Mouse (Mus musculus) cerebellum, adult 2 months (tissue): ENCODE measurements at regions not wholly inside any gene's neighbourhood (a gene's known extent, or its start where the extent isn't known, plus 50 kb on each side); places are given as distances from the start of the nearest gene placed in this dataset.

Experiments used
- DNase-seq, 2 experiments: peaks; one replicate each; pipeline ENCODE4 v3.0.0; 2021
- H3K27ac ChIP-seq: fragments of 200-500 bp; 2 replicates; pipeline ENCODE4 v1.5.1; 2012; ENCODE audit warnings: low read length, control low read depth, inconsistent platforms; ENCODE audit not compliant: insufficient read depth
- H3K27me3 ChIP-seq: fragments of 200-500 bp; 2 replicates; pipeline ENCODE4 v1.6.1; 2012; ENCODE audit warnings: inconsistent platforms, mild to moderate bottlenecking, low read length, moderate library complexity; ENCODE audit not compliant: control insufficient read depth, insufficient read depth
- H3K4me1 ChIP-seq: fragments of 200-500 bp; 2 replicates; pipeline ENCODE4 v1.6.1; 2011; ENCODE audit warnings: low read length; ENCODE audit not compliant: control insufficient read depth, insufficient read depth
- H3K4me3 ChIP-seq: fragments of 200-500 bp; replicated peaks from 2 replicates; pipeline ENCODE3; 2011; ENCODE audit warnings: mild to moderate bottlenecking, low read depth, low read length, control low read depth; ENCODE audit not compliant: insufficient read depth
- CTCF ChIP-seq: fragments of 200-500 bp; IDR thresholded peaks from 2 replicates; pipeline ENCODE4 v1.5.1; 2011; ENCODE audit warnings: low read depth, mild to moderate bottlenecking, control low read depth, low read length, moderate library complexity, borderline replicate concordance; ENCODE audit not compliant: insufficient read depth
- POLR2A ChIP-seq: fragments of 200-500 bp; IDR thresholded peaks from 2 replicates; pipeline ENCODE4 v1.6.1; 2011; ENCODE audit warnings: low read length, control low read depth, borderline replicate concordance; ENCODE audit not compliant: insufficient read depth
- WGBS: fragments of 180-500 bp; shearing (Covaris S2); methylation state at CpG from one replicate; pipeline ENCODE4 v1.1.7; 2018; 5-methylcytosine and 5-hydroxymethylcytosine counted together

- WGBS: 93% methylated on average over 2 of the region's 2 CpGs
- H3K4me3 ChIP-seq: no peak overlapping the region
- DNase-seq: no peak
- TF ChIP-seq POLR2A: no peak
- H3K27ac ChIP-seq: no peak overlapping the region
- no peaks in the 10 kb centered on the region; the same call in 1 of the 2 replicates for H3K27me3 ChIP-seq
- H3K4me1 ChIP-seq: no peaks in the 10 kb centered on the region
Measured at GRCm38 (mm10) chr6:117268376-117268775, 100.0 kb downstream of the Cxcl12 start.

DNA sequence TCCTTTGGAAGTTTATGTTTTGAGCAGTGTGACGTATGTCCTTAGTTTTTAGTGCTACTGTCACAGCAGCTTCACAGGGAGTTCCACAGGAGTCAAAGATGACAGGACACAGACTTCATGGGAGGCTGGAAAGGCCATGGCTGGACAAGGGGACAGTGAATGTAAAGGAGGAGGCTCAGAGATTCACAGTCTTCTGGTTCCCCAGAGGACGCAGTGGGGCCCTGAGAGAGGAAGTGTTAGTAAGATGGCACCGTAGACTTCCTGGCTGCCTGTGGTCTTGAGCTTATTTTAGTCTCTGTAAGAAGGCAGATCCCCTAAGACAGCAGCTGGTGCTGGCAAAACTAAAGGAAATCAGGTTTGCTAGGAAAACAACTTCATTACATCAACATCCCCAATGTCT, 101.9 kb downstream of the Cxcl12 start:
- 93% methylated on average over 3 of the region's 3 CpGs for WGBS
- no peak for DNase-seq
- TF ChIP-seq CTCF (no peak), POLR2A (no peak)
- no peak overlapping the region for H3K27ac ChIP-seq
- H3K4me1 ChIP-seq: no peaks in the 10 kb centered on the region
- H3K4me3 ChIP-seq: no peak overlapping the region
- no peaks in the 10 kb centered on the region; the same call in 1 of the 2 replicates for H3K27me3 ChIP-seq

- Histone ChIP-seq H3K27me3 (no peaks in the 10 kb centered on the region; the same call in 1 of the 2 replicates), H3K4me3 (no peak overlapping the region), H3K4me1 (no peaks in the 10 kb centered on the region), H3K27ac (no peak overlapping the region)
- TF ChIP-seq POLR2A (no peak), CTCF (no peak)
- 58% methylated on average over 12 of the region's 12 CpGs for WGBS
- no peak for DNase-seq
Measured at GRCm38 (mm10) chr6:117271562-117272226, 103.4 kb downstream of the Cxcl12 start.

GRCm38 (mm10) chr6:117272227-117272955, 104.1 kb downstream of the Cxcl12 start:
- 71% methylated on average over 9 of the region's 9 CpGs for WGBS

GRCm38 (mm10) chr6:117275915-117276314, 107.6 kb downstream of the Cxcl12 start:
- TF ChIP-seq POLR2A (no peak), CTCF (no peak)
- DNase-seq: no peak
- H3K4me3 ChIP-seq: no peak overlapping the region
- peaks cover 13% of the 10 kb centered on the region for H3K4me1 ChIP-seq
- H3K27ac ChIP-seq: no peak overlapping the region
- H3K27me3 ChIP-seq: no peaks in the 10 kb centered on the region; the same call in 1 of the 2 replicates
- 91% methylated on average over 5 of the region's 5 CpGs for WGBS

More at GRCm38 (mm10) chr6:117272227-117272955, 104.1 kb downstream of the Cxcl12 start:
- no peaks in the 10 kb centered on the region for H3K4me1 ChIP-seq
- no peak overlapping the region for H3K4me3 ChIP-seq
- H3K27me3 ChIP-seq: no peaks in the 10 kb centered on the region; the same call in 1 of the 2 replicates
- no peak overlapping the region for H3K27ac ChIP-seq
- TF ChIP-seq CTCF: no peak
- no peak for TF ChIP-seq POLR2A
- no peak for DNase-seq

DNA sequence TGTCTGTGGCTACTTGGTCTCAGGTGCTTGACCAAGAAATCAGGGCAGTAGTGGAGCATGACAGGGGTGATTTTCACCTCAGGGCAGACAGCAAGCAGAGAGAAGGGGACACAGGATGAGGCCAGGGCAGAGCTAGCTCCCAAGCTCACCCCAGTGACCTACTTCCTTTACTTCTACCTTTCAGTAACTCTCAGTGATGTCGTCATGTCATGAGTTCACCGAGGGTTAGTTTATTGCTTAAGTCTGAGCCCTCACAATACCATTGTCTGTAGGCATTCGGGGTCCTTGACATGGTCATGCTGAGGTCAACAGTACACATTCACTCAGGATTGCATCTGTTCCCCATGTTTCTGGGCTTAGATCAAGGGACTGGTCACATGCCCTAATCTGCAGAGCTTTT, 108.5 kb downstream of the Cxcl12 start:
- no peak overlapping the region for H3K27ac ChIP-seq
- 93% methylated on average over 3 of the region's 3 CpGs for whole genome bisulfite sequencing
- no peak for DNase-seq
- H3K27me3 ChIP-seq: no peaks in the 10 kb centered on the region; the same call in 1 of the 2 replicates
- H3K4me3 ChIP-seq: no peak overlapping the region
- peaks cover 13% of the 10 kb centered on the region for H3K4me1 ChIP-seq
- TF ChIP-seq POLR2A (no peak), CTCF (no peak)

- no peak overlapping the region for H3K27ac ChIP-seq
Measured at GRCm38 (mm10) chr6:117279297-117279696, 111.0 kb downstream of the Cxcl12 start.

GRCm38 (mm10) chr6:117279786-117280411, 111.6 kb downstream of the Cxcl12 start:
- no peak overlapping the region; the same call in 1 of the 2 replicates for H3K27ac ChIP-seq

More at GRCm38 (mm10) chr6:117279297-117279696, 111.0 kb downstream of the Cxcl12 start:
- Histone ChIP-seq H3K4me1 (peaks cover 13% of the 10 kb centered on the region), H3K27me3 (no peaks in the 10 kb centered on the region), H3K4me3 (no peak overlapping the region)
- TF ChIP-seq POLR2A (no peak), CTCF (no peak)
- peak; percentile 23 to 48 for DNase-seq

More at GRCm38 (mm10) chr6:117279786-117280411, 111.6 kb downstream of the Cxcl12 start:
- 29% methylated on average over 14 of the region's 14 CpGs for WGBS
- Histone ChIP-seq H3K4me1 (peaks cover 13% of the 10 kb centered on the region), H3K4me3 (no peak overlapping the region), H3K27me3 (no peaks in the 10 kb centered on the region)
- TF ChIP-seq POLR2A (no peak), CTCF (no peak)
- peak; percentile 17 for DNase-seq
